Mouse (Mus musculus): ENCODE measurements at regions not wholly inside any gene's neighbourhood (a gene's known extent, or its start where the extent isn't known, plus 50 kb on each side); places are given as distances from the start of the nearest gene placed in this dataset.
"Not testable (repeated sequence)": the region's sequence is repeated elsewhere in the genome, so short reads cannot be mapped to it uniquely, and the experiment has no call there.

DNA sequence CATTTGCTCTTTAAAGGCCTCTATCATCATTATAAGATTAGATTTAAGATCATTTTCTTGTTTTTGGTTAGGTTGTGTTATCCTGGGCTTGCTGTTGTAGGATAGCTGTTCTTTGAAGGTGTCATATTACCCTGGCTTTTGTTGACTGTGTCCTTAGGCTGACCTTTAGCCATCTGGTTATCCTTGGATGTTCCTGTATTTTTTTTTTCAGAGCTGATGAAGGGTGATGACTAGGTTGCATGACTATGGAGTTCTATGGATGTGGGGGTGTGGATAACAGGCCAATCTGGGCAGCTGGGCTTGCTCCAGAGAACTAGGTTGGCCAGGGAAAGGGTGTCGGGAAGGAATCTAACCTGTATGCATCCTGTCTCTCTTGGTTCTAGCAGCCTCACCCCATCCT, 74.2 kb downstream of the Dmrta1 start:
- no peaks in the 10 kb centered on the region for H3K4me1 ChIP-seq (replicated peaks)
- H3K27me3 ChIP-seq: no peaks in the 10 kb centered on the region
- no peak overlapping the region for H3K4me3 ChIP-seq
- no peaks in the 10 kb centered on the region for H3K36me3 ChIP-seq
- ATAC-seq (ENCODE audit: low FRiP score): no peak
- no peaks in the 10 kb centered on the region for H3K9me3 ChIP-seq
- H3K4me2 ChIP-seq: no peak overlapping the region
- 89% methylated on average over 1 of the region's 1 CpGs for WGBS
- no peak overlapping the region for H3K9ac ChIP-seq
- no peak overlapping the region for H3K27ac ChIP-seq

DNA sequence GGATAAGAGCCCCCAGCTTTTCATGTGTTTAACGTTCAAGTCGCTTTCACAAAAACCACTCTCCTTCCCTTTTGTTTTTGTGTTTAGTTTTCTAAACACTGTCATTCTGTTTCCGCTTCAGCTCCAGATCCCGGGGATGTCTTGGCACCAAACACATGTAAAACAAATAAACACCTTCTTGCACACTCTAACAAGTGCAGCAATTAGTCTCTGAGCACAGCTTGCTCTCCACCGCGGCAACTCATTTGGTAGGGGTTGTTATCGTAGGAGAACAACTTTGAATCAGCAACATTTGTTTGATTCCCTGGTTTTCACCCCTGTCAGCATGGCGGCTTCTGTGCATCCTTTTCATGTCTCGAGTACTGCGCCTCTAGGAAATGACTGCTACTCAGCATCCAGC, 97.0 kb downstream of the Dmrta1 start:
- WGBS: 64% methylated on average over 10 of the region's 10 CpGs

DNA sequence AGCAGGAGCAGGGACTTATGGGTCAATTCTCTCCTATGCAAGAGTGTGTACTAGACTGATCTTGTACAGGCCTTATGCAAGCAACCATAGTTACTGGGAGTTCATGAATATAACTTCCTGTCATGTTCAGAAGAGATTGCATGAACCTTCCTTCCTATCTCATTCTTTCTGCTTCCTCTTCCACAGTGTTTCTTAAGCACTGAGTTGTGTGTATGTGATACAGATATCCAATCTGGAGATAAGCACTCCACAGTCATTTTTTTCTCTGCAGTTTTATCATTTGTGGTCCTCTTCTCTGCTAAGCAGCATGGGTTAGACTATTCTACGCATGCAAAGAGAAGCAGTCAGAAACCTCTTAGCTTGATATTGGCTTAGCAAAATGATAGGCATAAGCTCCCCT, 102.3 kb downstream of the Dmrta1 start:
- no peak for ATAC-seq (ENCODE audit: low FRiP score)
- no peaks in the 10 kb centered on the region for H3K9me3 ChIP-seq
- no peaks in the 10 kb centered on the region for H3K36me3 ChIP-seq
- H3K4me1 ChIP-seq (replicated peaks): no peaks in the 10 kb centered on the region
- H3K4me2 ChIP-seq: no peak overlapping the region
- no peak overlapping the region for H3K4me3 ChIP-seq
- WGBS: 100% methylated on average over 1 of the region's 1 CpGs
- H3K27ac ChIP-seq: no peak overlapping the region
- H3K27me3 ChIP-seq: no peaks in the 10 kb centered on the region
- no peak overlapping the region for H3K9ac ChIP-seq

More for the DNA sequence above, 97.0 kb downstream of the Dmrta1 start:
- no peaks in the 10 kb centered on the region for H3K36me3 ChIP-seq
- no peak overlapping the region for H3K4me2 ChIP-seq
- no peaks in the 10 kb centered on the region for H3K4me1 ChIP-seq (replicated peaks)
- H3K4me3 ChIP-seq: no peak overlapping the region
- no peaks in the 10 kb centered on the region for H3K9me3 ChIP-seq
- no peaks in the 10 kb centered on the region for H3K27me3 ChIP-seq
- ATAC-seq (ENCODE audit: low FRiP score): no peak
- no peak overlapping the region for H3K27ac ChIP-seq
- no peak overlapping the region for H3K9ac ChIP-seq

DNA sequence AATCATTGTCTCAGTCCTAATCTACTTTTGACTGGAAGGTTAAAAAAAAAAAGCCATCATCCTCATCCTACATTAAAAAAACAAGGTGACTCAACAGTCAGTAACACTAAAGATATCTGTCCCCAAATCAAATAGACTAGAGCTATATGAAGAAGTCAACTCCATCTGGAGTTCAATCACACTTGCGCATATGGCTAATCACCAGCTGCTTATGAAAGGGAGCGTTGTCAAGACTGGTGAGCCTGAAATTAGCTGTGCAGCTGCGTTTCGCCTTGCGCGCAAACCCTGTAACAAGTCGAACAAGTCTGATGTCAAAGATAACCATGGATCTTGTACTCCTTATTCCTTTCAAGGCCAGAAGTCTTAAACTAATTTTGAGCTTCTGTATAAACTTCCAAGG, 137.6 kb downstream of the Dmrta1 start:
- WGBS: 92% methylated on average over 7 of the region's 7 CpGs
- Histone ChIP-seq H3K36me3 (no peaks in the 10 kb centered on the region), H3K4me1 (replicated peaks) (no peaks in the 10 kb centered on the region), H3K27ac (no peak overlapping the region), H3K4me3 (no peak overlapping the region), H3K9me3 (no peaks in the 10 kb centered on the region), H3K9ac (no peak overlapping the region), H3K4me2 (no peak overlapping the region), H3K27me3 (no peaks in the 10 kb centered on the region)
- no peak for ATAC-seq (ENCODE audit: low FRiP score)

DNA sequence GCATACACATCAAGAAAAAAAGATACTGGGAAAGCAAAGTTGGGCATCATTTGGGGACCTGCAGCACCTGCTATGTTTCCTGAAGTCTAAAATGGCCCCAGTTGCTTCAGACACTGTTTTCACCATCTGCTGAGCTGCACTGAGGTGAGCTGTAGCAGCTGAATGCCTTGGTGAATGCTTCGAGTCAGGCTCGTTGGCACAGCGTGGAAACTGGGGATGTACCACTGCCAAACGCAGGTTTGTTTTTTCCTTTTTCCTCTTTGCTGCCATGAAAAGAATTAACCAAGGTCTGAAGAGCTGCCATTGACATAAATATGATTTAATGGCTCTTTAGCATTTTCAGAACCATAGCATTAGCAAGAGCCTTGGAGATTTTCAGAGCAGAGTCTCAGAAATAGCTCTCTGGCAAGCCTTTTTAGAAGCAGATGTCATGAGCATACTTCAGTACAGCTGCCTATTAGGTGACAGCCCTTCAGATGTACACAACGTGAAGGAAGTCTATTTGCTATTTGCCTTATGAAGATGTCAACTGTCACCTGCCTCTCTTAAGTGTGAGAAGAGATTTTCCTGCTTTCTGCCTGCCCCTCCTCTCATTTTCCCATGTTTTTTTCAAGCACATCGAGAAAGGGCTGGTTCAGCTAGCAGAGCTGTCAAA, 155.4 kb downstream of the Dmrta1 start:
- no peak overlapping the region for H3K4me3 ChIP-seq

DNA sequence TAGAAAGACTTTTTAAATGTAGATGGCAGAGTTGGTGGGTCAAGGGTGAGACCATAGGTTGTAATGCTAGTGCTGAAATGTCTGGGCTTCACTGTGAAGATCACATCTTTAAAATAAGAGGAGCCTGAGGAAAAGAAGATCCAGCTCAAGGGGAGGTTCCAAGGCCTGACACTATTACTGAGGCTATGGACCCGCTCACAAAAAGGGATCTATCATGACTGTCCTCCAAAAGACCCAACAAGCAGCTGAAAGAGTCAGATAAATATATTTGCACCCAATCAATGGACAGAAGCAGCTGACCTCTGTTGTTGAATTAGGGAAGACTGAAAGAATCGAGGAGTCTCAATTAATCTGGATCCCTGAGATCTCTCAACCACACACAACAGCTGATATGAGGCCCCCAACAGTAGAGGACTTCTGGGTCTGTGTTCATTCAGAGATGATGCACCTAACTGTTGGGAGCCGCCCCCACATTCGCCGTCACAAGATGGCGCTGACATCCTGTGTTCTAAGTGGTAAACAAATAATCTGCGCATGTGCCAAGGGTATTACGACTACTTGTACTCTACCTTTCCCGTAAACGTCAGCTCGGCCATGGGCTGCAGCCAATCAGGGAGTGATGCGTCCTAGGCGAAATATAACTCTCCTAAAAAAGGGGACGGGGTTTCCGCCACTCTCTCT, 196.3 kb downstream of the Dmrta1 start:
- H3K27me3 ChIP-seq; H3K36me3 ChIP-seq; H3K9me3 ChIP-seq; H3K9ac ChIP-seq; H3K4me1 ChIP-seq (replicated peaks); H3K27ac ChIP-seq: not testable (repeated sequence)
- ATAC-seq (ENCODE audit: low FRiP score): peak; percentile 93
- H3K4me2 ChIP-seq: peak overlapping the region; percentile 25
- H3K4me3 ChIP-seq: 0 out of 2 replicates have a peak overlapping the region, but pooled peaks have one; percentile 9
- WGBS: 34% methylated on average over 8 of the region's 15 CpGs

More for the DNA sequence above, 155.4 kb downstream of the Dmrta1 start:
- H3K9me3 ChIP-seq: no peaks in the 10 kb centered on the region
- H3K27ac ChIP-seq: no peak overlapping the region
- no peaks in the 10 kb centered on the region for H3K27me3 ChIP-seq
- H3K4me1 ChIP-seq (replicated peaks): no peaks in the 10 kb centered on the region
- no peaks in the 10 kb centered on the region for H3K36me3 ChIP-seq
- no peak overlapping the region for H3K4me2 ChIP-seq
- ATAC-seq (ENCODE audit: low FRiP score): no peak
- H3K9ac ChIP-seq: no peak overlapping the region
- WGBS: 72% methylated on average over 6 of the region's 6 CpGs

DNA sequence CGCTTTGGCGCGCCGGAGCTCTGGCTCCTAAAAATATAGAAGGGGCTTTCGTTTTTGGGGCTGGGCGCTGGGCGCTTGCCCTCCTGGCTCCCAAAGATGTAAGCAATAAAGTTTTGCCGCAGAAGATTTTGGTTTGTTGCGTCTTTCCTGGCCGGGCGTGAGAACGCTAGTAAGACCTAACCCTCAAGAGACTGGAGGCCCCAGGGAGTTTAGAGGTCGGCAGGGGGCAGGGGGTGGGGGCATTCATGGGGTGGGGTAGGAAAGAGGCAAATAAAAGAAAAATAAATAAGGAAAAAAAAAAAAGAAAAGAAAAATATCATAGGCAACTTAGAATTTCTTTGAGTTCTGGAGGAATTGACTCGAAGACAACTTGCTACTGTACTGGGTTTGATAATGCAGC, 196.9 kb downstream of the Dmrta1 start:
- H3K36me3 ChIP-seq; H3K27me3 ChIP-seq; H3K27ac ChIP-seq; H3K9me3 ChIP-seq; H3K4me1 ChIP-seq (replicated peaks): not testable (repeated sequence)
- peak overlapping the region; percentile 49 for H3K9ac ChIP-seq
- peak overlapping the region; percentile 55 for H3K4me2 ChIP-seq
- WGBS: 22% methylated on average over 7 of the region's 14 CpGs
- peak; percentile 66; the same call in 1 of the 2 replicates for ATAC-seq (ENCODE audit: low FRiP score)
- H3K4me3 ChIP-seq: peak overlapping the region; percentile 38

DNA sequence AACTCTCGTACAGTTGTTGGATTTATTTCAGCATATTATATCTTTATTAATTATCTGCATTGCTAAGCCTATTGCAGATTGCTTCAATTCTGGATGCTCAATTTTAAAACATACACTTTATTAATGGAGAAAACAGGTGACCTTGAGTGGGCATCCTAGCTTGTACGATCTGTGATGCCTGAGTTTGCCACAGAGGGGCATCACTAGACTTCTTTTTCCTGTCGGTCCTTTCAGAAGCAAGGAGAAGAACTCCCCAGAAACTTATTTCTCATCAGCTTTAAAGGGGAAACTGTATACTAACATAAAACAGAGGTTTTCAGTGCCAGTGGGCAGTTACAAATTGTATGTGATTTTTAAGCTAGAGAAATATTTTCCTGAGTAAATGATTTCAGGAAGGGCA, 201.8 kb downstream of the Dmrta1 start:
- Histone ChIP-seq H3K4me1 (replicated peaks) (0 out of 2 replicates have a peak, but pooled peaks cover 3% of the 10 kb centered on the region), H3K27me3 (no peaks in the 10 kb centered on the region), H3K9me3 (no peaks in the 10 kb centered on the region), H3K36me3 (no peaks in the 10 kb centered on the region), H3K27ac (no peak overlapping the region), H3K9ac (no peak overlapping the region), H3K4me3 (no peak overlapping the region), H3K4me2 (no peak overlapping the region)
- ATAC-seq (ENCODE audit: low FRiP score): no peak
- WGBS: 58% methylated on average over 3 of the region's 3 CpGs

DNA sequence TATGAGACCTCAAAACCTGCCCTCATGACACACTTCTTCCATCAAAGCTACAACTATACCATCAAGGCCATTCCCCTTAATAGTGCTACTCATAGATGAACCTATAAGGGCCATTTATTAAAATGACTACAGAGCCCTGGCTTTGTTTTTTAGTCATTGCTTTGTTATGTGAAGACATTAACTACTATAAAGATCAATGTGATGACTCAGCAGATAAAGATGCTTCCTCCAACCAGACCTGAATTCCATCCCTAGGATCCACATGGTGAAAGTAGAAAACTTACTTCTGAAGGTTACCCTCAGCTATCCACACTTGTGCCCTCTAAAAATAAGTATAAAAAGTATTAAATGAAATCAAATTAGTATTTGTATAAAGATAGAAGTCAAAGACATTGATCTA, 230.4 kb downstream of the Dmrta1 start:
- ATAC-seq (ENCODE audit: low FRiP score): no peak
- H3K27me3 ChIP-seq: no peaks in the 10 kb centered on the region
- H3K36me3 ChIP-seq: no peaks in the 10 kb centered on the region

DNA sequence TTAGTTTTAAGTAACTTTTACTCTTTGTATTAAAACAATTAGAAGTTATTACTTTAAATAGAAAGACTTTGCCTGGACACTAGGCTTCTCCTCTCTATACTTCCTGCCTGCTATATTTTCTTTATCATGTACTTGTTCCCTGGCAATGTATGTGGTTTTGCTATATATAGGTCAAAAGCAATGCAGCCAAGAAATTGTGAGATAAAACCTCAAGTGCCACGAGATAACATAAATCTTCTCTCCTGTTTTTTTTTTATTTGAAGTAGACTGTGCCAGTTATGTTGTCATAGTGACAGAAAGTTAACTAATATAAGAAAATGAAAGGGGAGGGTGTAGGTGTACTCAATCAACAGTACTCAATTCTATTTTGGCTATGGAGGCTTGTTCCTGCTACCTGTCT, 258.4 kb downstream of the Dmrta1 start:
- no peak overlapping the region for H3K4me3 ChIP-seq
- H3K9me3 ChIP-seq: no peaks in the 10 kb centered on the region
- no peaks in the 10 kb centered on the region for H3K27me3 ChIP-seq
- H3K4me2 ChIP-seq: no peak overlapping the region
- 78% methylated on average over 1 of the region's 1 CpGs for WGBS
- no peak for ATAC-seq (ENCODE audit: low FRiP score)
- no peak overlapping the region for H3K27ac ChIP-seq
- H3K36me3 ChIP-seq: no peaks in the 10 kb centered on the region
- no peaks in the 10 kb centered on the region for H3K4me1 ChIP-seq (replicated peaks)
- H3K9ac ChIP-seq: no peak overlapping the region

More for the DNA sequence above, 230.4 kb downstream of the Dmrta1 start:
- H3K9me3 ChIP-seq: no peaks in the 10 kb centered on the region
- H3K27ac ChIP-seq: no peak overlapping the region
- no peak overlapping the region for H3K4me3 ChIP-seq
- no peak overlapping the region for H3K4me2 ChIP-seq
- H3K4me1 ChIP-seq (replicated peaks): no peaks in the 10 kb centered on the region
- H3K9ac ChIP-seq: no peak overlapping the region

DNA sequence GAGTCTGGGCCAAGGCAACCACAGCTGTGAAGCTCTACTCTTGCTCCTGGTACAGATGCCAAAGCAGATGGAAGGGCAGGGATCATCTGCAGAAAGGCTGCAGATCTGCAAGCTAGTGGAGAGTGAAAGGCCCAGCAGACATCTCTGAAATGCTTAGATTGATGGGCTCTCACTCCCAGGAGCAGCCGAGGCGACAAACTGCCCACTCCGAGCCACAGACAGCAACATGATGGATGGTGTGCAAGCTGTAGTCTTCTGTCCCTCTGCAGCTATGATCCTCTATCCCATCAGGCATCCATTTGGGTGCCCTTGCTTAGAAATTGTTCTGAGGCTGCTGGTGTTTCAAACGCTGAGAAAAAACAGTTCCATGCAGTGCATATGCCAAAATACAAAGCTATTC, 262.1 kb downstream of the Dmrta1 start:
- no peaks in the 10 kb centered on the region for H3K36me3 ChIP-seq
- no peak overlapping the region for H3K4me2 ChIP-seq
- H3K27me3 ChIP-seq: no peaks in the 10 kb centered on the region
- no peak overlapping the region for H3K27ac ChIP-seq
- no peaks in the 10 kb centered on the region for H3K4me1 ChIP-seq (replicated peaks)
- H3K9me3 ChIP-seq: no peaks in the 10 kb centered on the region
- H3K4me3 ChIP-seq: no peak overlapping the region
- no peak overlapping the region for H3K9ac ChIP-seq
- 36% methylated on average over 4 of the region's 4 CpGs for WGBS
- peak; percentile 59; the same call in 1 of the 2 replicates for ATAC-seq (ENCODE audit: low FRiP score)

DNA sequence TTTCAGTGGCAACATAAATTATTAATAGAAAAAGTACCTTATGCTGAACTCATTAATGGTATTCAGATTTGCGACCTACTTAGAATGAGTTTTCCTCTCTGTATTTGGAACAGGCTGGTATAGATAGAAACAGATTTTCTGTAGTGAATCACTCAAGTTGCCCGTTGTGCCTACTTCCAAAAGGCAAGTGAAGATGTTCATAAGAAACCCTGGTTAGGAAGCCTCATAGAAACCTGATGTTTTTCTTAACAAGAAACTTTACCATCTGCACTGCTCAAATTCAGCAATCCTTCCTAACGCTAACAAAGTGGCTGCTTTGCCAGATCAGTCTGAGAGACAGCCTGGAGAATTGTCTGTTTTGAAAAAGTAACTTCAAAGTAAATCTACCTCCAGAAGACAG, 242.5 kb upstream of the Zfp352 start:
- H3K36me3 ChIP-seq: no peaks in the 10 kb centered on the region
- no peaks in the 10 kb centered on the region for H3K4me1 ChIP-seq (replicated peaks)
- no peak overlapping the region for H3K27ac ChIP-seq
- H3K27me3 ChIP-seq: no peaks in the 10 kb centered on the region
- WGBS: 88% methylated on average over 3 of the region's 3 CpGs
- no peak overlapping the region for H3K9ac ChIP-seq
- no peak overlapping the region for H3K4me2 ChIP-seq
- no peak for ATAC-seq (ENCODE audit: low FRiP score)
- H3K4me3 ChIP-seq: no peak overlapping the region
- H3K9me3 ChIP-seq: no peaks in the 10 kb centered on the region

DNA sequence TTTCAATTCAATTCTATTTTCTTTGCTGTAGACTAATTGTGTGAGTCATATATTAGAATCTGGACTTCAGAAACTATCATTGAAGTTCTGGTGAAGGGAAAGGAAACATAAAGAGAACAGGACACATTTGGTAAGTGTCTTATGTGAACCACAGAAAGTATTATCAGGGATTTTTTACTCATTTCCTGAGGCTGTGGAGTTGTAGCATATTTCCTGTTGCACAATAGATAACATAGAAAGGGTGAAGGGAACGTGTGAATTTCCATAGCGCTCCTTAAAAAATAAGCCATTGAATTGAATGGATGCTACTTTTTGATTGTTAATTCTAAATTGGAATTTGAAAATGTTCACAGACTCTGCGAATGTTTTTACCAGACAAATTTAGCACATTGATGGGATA, 215.2 kb upstream of the Zfp352 start:
- H3K27me3 ChIP-seq: no peaks in the 10 kb centered on the region
- H3K9ac ChIP-seq: no peak overlapping the region
- no peaks in the 10 kb centered on the region for H3K36me3 ChIP-seq
- WGBS: 85% methylated on average over 3 of the region's 3 CpGs
- H3K4me2 ChIP-seq: no peak overlapping the region
- no peak overlapping the region for H3K4me3 ChIP-seq
- no peaks in the 10 kb centered on the region for H3K4me1 ChIP-seq (replicated peaks)
- ATAC-seq (ENCODE audit: low FRiP score): no peak
- no peaks in the 10 kb centered on the region for H3K9me3 ChIP-seq
- H3K27ac ChIP-seq: no peak overlapping the region

All from hindbrain, embryonic 13.5 days (tissue).